Mouse (Mus musculus) CH12.LX (cell line): Measurements from ENCODE around the gene Olfr125. TPM values are rescaled to one million over a fixed set of nuclear protein-coding genes. Genes with fewer than 3 reads are reported as not detected.

ENCODE experiments used
- DNase-seq: peaks from one replicate; pipeline ENCODE4 v3.0.0-alpha.2; 2013; ENCODE audit errors: extremely low read depth
- H3K27ac ChIP-seq: 2 replicates; pipeline ENCODE4 v1.5.1; 2012; ENCODE audit warnings: low read depth, mild to moderate bottlenecking, control low read depth, moderate library complexity; ENCODE audit not compliant: insufficient read depth
- H3K27me3 ChIP-seq: replicated peaks from 2 replicates; pipeline ENCODE3; 2012; ENCODE audit warnings: inconsistent platforms
- H3K36me3 ChIP-seq, 2 experiments: replicated peaks in 1 of 2; 2 replicates each; pipeline versions ENCODE3 to v1.6.1; 2012; ENCODE audit warnings: inconsistent platforms in 1 of 2, low read length in 1 of 2, mild to moderate bottlenecking in 1 of 2, mixed read lengths in 1 of 2, moderate library complexity in 1 of 2; ENCODE audit not compliant: control insufficient read depth in 1 of 2, insufficient read depth in 1 of 2
- H3K4me1 ChIP-seq, 2 experiments: 2 replicates each; pipeline ENCODE4 v1.6.1; 2012; ENCODE audit warnings: inconsistent platforms in 1 of 2, moderate library complexity in 1 of 2; ENCODE audit not compliant: insufficient read depth in 2 of 2, control insufficient read depth in 1 of 2
- H3K4me2 ChIP-seq: 2 replicates; pipeline ENCODE4 v1.6.1; 2012; ENCODE audit warnings: low read depth, mild to moderate bottlenecking, control low read depth; ENCODE audit not compliant: poor library complexity, insufficient read depth, severe bottlenecking
- H3K4me3 ChIP-seq, 3 experiments: fragments of 150-350 bp in 1 of 3; sonication (generic) in 1 of 3; replicated peaks in 1 of 3; 2 replicates each; pipeline versions ENCODE3 to v1.5.1; 2011 to 2012; ENCODE audit warnings: low read depth in 2 of 3, low read length in 2 of 3, mild to moderate bottlenecking in 2 of 3, moderate library complexity in 2 of 3, control low read depth in 1 of 3, improper control_type of control experiment in 1 of 3, inconsistent platforms in 1 of 3, mixed read lengths in 1 of 3; ENCODE audit not compliant: poor library complexity in 1 of 3
- H3K79me2 ChIP-seq: replicated peaks from 2 replicates; pipeline ENCODE4 v1.6.1; 2012; ENCODE audit warnings: mild to moderate bottlenecking, moderate library complexity; ENCODE audit not compliant: control insufficient read depth, poor library complexity, insufficient read depth, severe bottlenecking; ENCODE audit errors: extremely low read depth
- H3K9ac ChIP-seq: 2 replicates; pipeline ENCODE4 v1.6.1; 2012; ENCODE audit warnings: low read depth, mild to moderate bottlenecking, control low read depth, moderate library complexity; ENCODE audit not compliant: insufficient read depth
- H3K9me3 ChIP-seq: replicated peaks from 2 replicates; pipeline ENCODE3; 2012; ENCODE audit warnings: low read length, inconsistent platforms, mixed read lengths
- CHD1 ChIP-seq: IDR thresholded peaks from 2 replicates; pipeline ENCODE4 v1.6.1; 2012; ENCODE audit warnings: low read depth, low read length, improper control_type of control experiment, inconsistent platforms
- CHD2 ChIP-seq: IDR thresholded peaks from 2 replicates; pipeline ENCODE4 v1.6.1; 2011; ENCODE audit warnings: low read length, improper control_type of control experiment
- CTCF ChIP-seq, 2 experiments: IDR thresholded peaks in 1 of 2; conservative IDR thresholded peaks in 1 of 2; 2 replicates each; pipeline ENCODE4 v1.5.1; 2011 to 2012; ENCODE audit warnings: low read depth in 2 of 2, low read length in 2 of 2, improper control_type of control experiment in 1 of 2, inconsistent platforms in 1 of 2, mild to moderate bottlenecking in 1 of 2, moderate library complexity in 1 of 2
- ELF1 ChIP-seq: IDR thresholded peaks from 2 replicates; pipeline ENCODE4 v1.6.1; 2014; ENCODE audit warnings: low read depth, mild to moderate bottlenecking, inconsistent platforms, low read length, improper control_type of control experiment
- EP300 ChIP-seq: IDR thresholded peaks from 2 replicates; pipeline ENCODE4 v1.6.1; 2011; ENCODE audit warnings: low read length, improper control_type of control experiment
- ETS1 ChIP-seq: conservative IDR thresholded peaks from 2 replicates; pipeline ENCODE4 v1.6.1; 2012; ENCODE audit warnings: low read depth, mild to moderate bottlenecking, inconsistent platforms, low read length, improper control_type of control experiment, moderate library complexity
- GABPA ChIP-seq: IDR thresholded peaks from 2 replicates; pipeline ENCODE4 v1.6.1; 2012; ENCODE audit warnings: low read depth, low read length, improper control_type of control experiment, inconsistent platforms; ENCODE audit not compliant: insufficient replicate concordance
- IRF4 ChIP-seq: IDR thresholded peaks from 2 replicates; pipeline ENCODE4 v1.6.1; 2014; ENCODE audit warnings: low read depth, mild to moderate bottlenecking, inconsistent platforms, low read length, improper control_type of control experiment
- JUN ChIP-seq: IDR thresholded peaks from 2 replicates; pipeline ENCODE4 v1.6.1; 2011; ENCODE audit warnings: low read depth, mild to moderate bottlenecking, low read length, improper control_type of control experiment, moderate library complexity; ENCODE audit not compliant: insufficient read depth
- MAX ChIP-seq: IDR thresholded peaks from 2 replicates; pipeline ENCODE4 v1.6.1; 2011; ENCODE audit warnings: low read length, improper control_type of control experiment
- NELFE ChIP-seq: IDR thresholded peaks from 2 replicates; pipeline ENCODE4 v1.6.1; 2011; ENCODE audit warnings: low read depth, low read length, improper control_type of control experiment
- NRF1 ChIP-seq: IDR thresholded peaks from 2 replicates; pipeline ENCODE4 v1.6.1; 2014; ENCODE audit warnings: low read depth, mild to moderate bottlenecking, inconsistent platforms, low read length, improper control_type of control experiment, moderate library complexity
- POLR2A ChIP-seq: IDR thresholded peaks from 2 replicates; pipeline ENCODE4 v1.6.1; 2011; ENCODE audit warnings: low read depth, mild to moderate bottlenecking, improper control_type of control experiment, low read length
- SIN3A ChIP-seq: IDR thresholded peaks from 2 replicates; pipeline ENCODE4 v1.6.1; 2012; ENCODE audit warnings: low read length, improper control_type of control experiment, inconsistent platforms
- SMC3 ChIP-seq: IDR thresholded peaks from 2 replicates; pipeline ENCODE4 v1.6.1; 2011; ENCODE audit warnings: low read depth, low read length, improper control_type of control experiment
- TCF12 ChIP-seq: IDR thresholded peaks from 2 replicates; pipeline ENCODE4 v1.6.1; 2014; ENCODE audit warnings: low read depth, mild to moderate bottlenecking, inconsistent platforms, low read length, improper control_type of control experiment
- UBTF ChIP-seq: IDR thresholded peaks from 2 replicates; pipeline ENCODE4 v1.6.1; 2012; ENCODE audit warnings: low read depth, mild to moderate bottlenecking, inconsistent platforms, low read length, improper control_type of control experiment, moderate library complexity
- USF1 ChIP-seq: IDR thresholded peaks from 2 replicates; pipeline ENCODE4 v1.6.1; 2014; ENCODE audit warnings: low read depth, mild to moderate bottlenecking, inconsistent platforms, low read length, improper control_type of control experiment
- ZKSCAN1 ChIP-seq: IDR thresholded peaks from 2 replicates; pipeline ENCODE4 v1.6.1; 2012; ENCODE audit warnings: low read depth, inconsistent platforms, low read length, improper control_type of control experiment, borderline replicate concordance
- ZMIZ1 ChIP-seq: IDR thresholded peaks from 2 replicates; pipeline ENCODE4 v1.6.1; 2012; ENCODE audit warnings: low read depth, mild to moderate bottlenecking, inconsistent platforms, low read length, improper control_type of control experiment
- dilution Hi-C: fragments of 300-500 bp; cut with MboI; formaldehyde crosslinking; loops from 2 replicates; pipeline ENCODE4 v1.14.3; 2020; ENCODE audit warnings: low sequenced_read_pairs; ENCODE audit not compliant: extremely low pct_unique_long_range_greater_than_20kb, extremely low pct_ligation_motif_present
- in situ Hi-C: fragments of 300-500 bp; cut with MboI; formaldehyde crosslinking; loops from 3 replicates; pipeline ENCODE4 v1.14.3; 2019; ENCODE audit warnings: low sequenced_read_pairs, low pct_ligation_motif_present, low pct_unique_long_range_greater_than_20kb, mixed read lengths
- polyA plus RNA-seq: library from polyadenylated mRNA; unstranded; fragments of >175 nt; gene quantifications from 2 replicates; pipeline ENCODE4 v1.2.1, GENCODE M21; 2012; ENCODE audit warnings: low read depth; ENCODE audit not compliant: insufficient read length
- total RNA-seq, 2 experiments: library from RNA; depleted of rRNA; stranded (reverse); fragments of 300-350 nt in 1 of 2; fragments of >200 nt in 1 of 2; gene quantifications; 2 replicates each; pipeline ENCODE4 v1.2.3; 2012 to 2014

Olfr125 gene
- total and polyA plus RNA-seq, 3 experiments: not detected

- H3K79me2 ChIP-seq: no peaks in the 10 kb centered on the region
- TF ChIP-seq CTCF (conservative IDR thresholded peaks at IDR 0.05 in 1 of 2, IDR thresholded peaks at IDR 0.05 in 1 of 2; ENCODE audit: low read depth in 2 of 2, low read length in 2 of 2) (no peak), ZMIZ1 (no peak), NELFE (no peak), IRF4 (no peak)
- no peak overlapping the region for H3K4me2 ChIP-seq
- H3K27me3 ChIP-seq: no peaks in the 10 kb centered on the region
- DNase-seq: no peak
- H3K27ac ChIP-seq: no peak overlapping the region
- no peak overlapping the region for H3K9ac ChIP-seq
- in situ Hi-C loops: no loop called here
- H3K36me3 ChIP-seq: no peaks in the 10 kb centered on the region
- no peaks in the 10 kb centered on the region for H3K4me1 ChIP-seq
- H3K4me3 ChIP-seq: no peak overlapping the region
- dilution Hi-C loops: no loop called here
- H3K9me3 ChIP-seq: peaks cover 31% of the 10 kb centered on the region
Measured at GRCm38 (mm10) chr17:37869676-37870205, 37.0 kb downstream of the Olfr125 start.

- in situ Hi-C loops: no loop called here
- Histone ChIP-seq H3K4me1 (no peaks in the 10 kb centered on the region), H3K27me3 (no peaks in the 10 kb centered on the region), H3K36me3 (no peaks in the 10 kb centered on the region), H3K9ac (no peak overlapping the region), H3K79me2 (no peaks in the 10 kb centered on the region), H3K9me3 (peaks cover 20% of the 10 kb centered on the region), H3K4me2 (no peak overlapping the region), H3K4me3 (no peak overlapping the region), H3K27ac (no peak overlapping the region)
- dilution Hi-C loops: no loop called here
- no peak for DNase-seq
- TF ChIP-seq CHD1 (no peak), GABPA (no peak), SIN3A (no peak), ELF1 (no peak), EP300 (no peak), TCF12 (no peak), UBTF (no peak), ZKSCAN1 (no peak), POLR2A (no peak), NELFE (no peak), JUN (no peak), MAX (no peak), CTCF (conservative IDR thresholded peaks at IDR 0.05 in 1 of 2, IDR thresholded peaks at IDR 0.05 in 1 of 2; ENCODE audit: low read depth in 2 of 2, low read length in 2 of 2) (no peak), ETS1 (no peak), USF1 (no peak), CHD2 (no peak), NRF1 (no peak), SMC3 (no peak)
Measured at GRCm38 (mm10) chr17:37873830-37874229, 41.1 kb downstream of the Olfr125 start.

Other genes with a start within 250 kb of the Olfr125 start
- gene Olfr114, start 240.2 kb upstream of the Olfr125 start, total RNA-seq (2012; rRNA removed): not detected in 2 replicates
- not detected in 2 replicates for gene Olfr114, start 240.2 kb upstream of the Olfr125 start, total RNA-seq (2014; rRNA removed)
- gene Olfr114, start 240.2 kb upstream of the Olfr125 start, polyA plus RNA-seq: not detected in 2 replicates
- gene Olfr115, start 205.8 kb upstream of the Olfr125 start, total RNA-seq (2012; rRNA removed): not detected in 2 replicates
- gene Olfr115, start 205.8 kb upstream of the Olfr125 start, total RNA-seq (2014; rRNA removed): not detected in 2 replicates
- gene Olfr115, start 205.8 kb upstream of the Olfr125 start, polyA plus RNA-seq: not detected in 2 replicates
- not detected in 2 replicates for gene Olfr116, start 205.8 kb upstream of the Olfr125 start, total RNA-seq (2012; rRNA removed)
- gene Olfr116, start 205.8 kb upstream of the Olfr125 start, total RNA-seq (2014; rRNA removed): not detected in 2 replicates
- not detected in 2 replicates for gene Olfr116, start 205.8 kb upstream of the Olfr125 start, polyA plus RNA-seq
- gene Olfr117, start 169.2 kb upstream of the Olfr125 start, total RNA-seq (2012; rRNA removed): not detected in 2 replicates
- gene Olfr117, start 169.2 kb upstream of the Olfr125 start, total RNA-seq (2014; rRNA removed): not detected in 2 replicates
- gene Olfr117, start 169.2 kb upstream of the Olfr125 start, polyA plus RNA-seq: not detected in 2 replicates
- gene Olfr118, start 166.0 kb upstream of the Olfr125 start, total RNA-seq (2012; rRNA removed): not detected in 2 replicates
- not detected in 2 replicates for gene Olfr118, start 166.0 kb upstream of the Olfr125 start, total RNA-seq (2014; rRNA removed)
- not detected in 2 replicates for gene Olfr118, start 166.0 kb upstream of the Olfr125 start, polyA plus RNA-seq
- gene Olfr119, start 136.4 kb upstream of the Olfr125 start, total RNA-seq (2012; rRNA removed): not detected in 2 replicates
- gene Olfr119, start 136.4 kb upstream of the Olfr125 start, total RNA-seq (2014; rRNA removed): not detected in 2 replicates
- not detected in 2 replicates for gene Olfr119, start 136.4 kb upstream of the Olfr125 start, polyA plus RNA-seq
- not detected in 2 replicates for gene Olfr120, start 111.1 kb upstream of the Olfr125 start, total RNA-seq (2012; rRNA removed)
- gene Olfr120, start 111.1 kb upstream of the Olfr125 start, total RNA-seq (2014; rRNA removed): not detected in 2 replicates
- gene Olfr120, start 111.1 kb upstream of the Olfr125 start, polyA plus RNA-seq: not detected in 2 replicates
- gene Olfr121, start 84.1 kb upstream of the Olfr125 start, total RNA-seq (2012; rRNA removed): not detected in 2 replicates
- not detected in 2 replicates for gene Olfr121, start 84.1 kb upstream of the Olfr125 start, total RNA-seq (2014; rRNA removed)
- not detected in 2 replicates for gene Olfr121, start 84.1 kb upstream of the Olfr125 start, polyA plus RNA-seq
- not detected in 2 replicates for gene Olfr122, start 64.3 kb upstream of the Olfr125 start, total RNA-seq (2012; rRNA removed)
- not detected in 2 replicates for gene Olfr122, start 64.3 kb upstream of the Olfr125 start, total RNA-seq (2014; rRNA removed)
- not detected in 2 replicates for gene Olfr122, start 64.3 kb upstream of the Olfr125 start, polyA plus RNA-seq
- not detected in 2 replicates for gene Olfr123, start 39.4 kb upstream of the Olfr125 start, total RNA-seq (2012; rRNA removed)
- gene Olfr123, start 39.4 kb upstream of the Olfr125 start, total RNA-seq (2014; rRNA removed): not detected in 2 replicates
- gene Olfr123, start 39.4 kb upstream of the Olfr125 start, polyA plus RNA-seq: not detected in 2 replicates
- gene Olfr124, start 33.1 kb upstream of the Olfr125 start, total RNA-seq (2012; rRNA removed): not detected in 2 replicates
- gene Olfr124, start 33.1 kb upstream of the Olfr125 start, total RNA-seq (2014; rRNA removed): not detected in 2 replicates
- not detected in 2 replicates for gene Olfr124, start 33.1 kb upstream of the Olfr125 start, polyA plus RNA-seq
- gene Olfr126, start 14.5 kb downstream of the Olfr125 start, total RNA-seq (2012; rRNA removed): not detected in 2 replicates
- not detected in 2 replicates for gene Olfr126, start 14.5 kb downstream of the Olfr125 start, total RNA-seq (2014; rRNA removed)
- gene Olfr126, start 14.5 kb downstream of the Olfr125 start, polyA plus RNA-seq: not detected in 2 replicates
- gene Olfr127, start 67.5 kb downstream of the Olfr125 start, total RNA-seq (2012; rRNA removed): not detected in 2 replicates
- gene Olfr127, start 67.5 kb downstream of the Olfr125 start, total RNA-seq (2014; rRNA removed): not detected in 2 replicates
- gene Olfr127, start 67.5 kb downstream of the Olfr125 start, polyA plus RNA-seq: 0.07 and 0.10 TPM in 2 replicates
- not detected in 2 replicates for gene Olfr128, start 87.6 kb downstream of the Olfr125 start, total RNA-seq (2012; rRNA removed)
- gene Olfr128, start 87.6 kb downstream of the Olfr125 start, total RNA-seq (2014; rRNA removed): not detected in 2 replicates
- gene Olfr128, start 87.6 kb downstream of the Olfr125 start, polyA plus RNA-seq: not detected in 2 replicates
- gene Olfr761, start 120.1 kb downstream of the Olfr125 start, total RNA-seq (2012; rRNA removed): not detected in 2 replicates
- not detected in 2 replicates for gene Olfr761, start 120.1 kb downstream of the Olfr125 start, total RNA-seq (2014; rRNA removed)
- not detected in 2 replicates for gene Olfr761, start 120.1 kb downstream of the Olfr125 start, polyA plus RNA-seq
- gene Olfr129, start 227.1 kb downstream of the Olfr125 start, total RNA-seq (2012; rRNA removed): not detected in 2 replicates
- gene Olfr129, start 227.1 kb downstream of the Olfr125 start, total RNA-seq (2014; rRNA removed): not detected in 2 replicates
- not detected in 2 replicates for gene Olfr129, start 227.1 kb downstream of the Olfr125 start, polyA plus RNA-seq
- gene Olfr130, start 231.0 kb downstream of the Olfr125 start, total RNA-seq (2012; rRNA removed): not detected in 2 replicates
- gene Olfr130, start 231.0 kb downstream of the Olfr125 start, total RNA-seq (2014; rRNA removed): not detected in 2 replicates
- not detected in 2 replicates for gene Olfr130, start 231.0 kb downstream of the Olfr125 start, polyA plus RNA-seq